Mouse (Mus musculus) olfactory bulb, adult 2 months (tissue): ENCODE results near the gene Vwce.

ENCODE experiments used
- CTCF ChIP-seq: fragments of 200-500 bp; IDR thresholded peaks from 2 replicates; pipeline ENCODE4 v1.5.1; 2012; ENCODE audit warnings: low read depth, mild to moderate bottlenecking, low read length, moderate library complexity; ENCODE audit not compliant: insufficient read depth
- POLR2A ChIP-seq: fragments of 200-500 bp; IDR thresholded peaks from 2 replicates; pipeline ENCODE4 v1.6.1; 2012; ENCODE audit warnings: mild to moderate bottlenecking, low read depth, low read length, moderate library complexity; ENCODE audit not compliant: insufficient read depth

GRCm38 (mm10) chr19:10707881-10708280, 73.9 kb downstream of the Vwce start:
- TF ChIP-seq POLR2A (no peak), CTCF (no peak)
